Mouse (Mus musculus) adrenal gland, postnatal 10 days (tissue): ENCODE measurements around the gene Mlx. TPM values are rescaled to one million over a fixed set of nuclear protein-coding genes. Genes with fewer than 3 reads are reported as not detected.

Experiments used
- DNase-seq: peaks from one replicate; pipeline ENCODE4 v3.0.0; 2021; ENCODE audit warnings: mixed read lengths
- long read RNA-seq, 2 experiments: library from polyadenylated mRNA; stranded (forward); transcript quantifications; one replicate each; pipeline ENCODE4 v2.0.0; 2021
- total RNA-seq, 2 experiments: library from RNA; stranded (reverse); gene quantifications; 2 replicates each; pipeline ENCODE4 v1.2.3; 2021

Mlx gene
- total RNA-seq = 10 to 100 TPM; 32.9 to 35.0 TPM
- long read RNA-seq, experiment 1, transcript Mlx-203 (7 exons, 1,736 nt) = minor isoform, 8 of 67 reads
- long read RNA-seq, experiment 1, transcript Mlx-201 (8 exons, 1,965 nt) = minor isoform, 13 of 67 reads
- long read RNA-seq, experiment 1, transcript Mlx-202 (8 exons, 1,826 nt) = major isoform, 36 of 67 reads
- long read RNA-seq, experiment 1, partial matches to known transcripts = 0 of 67 reads
- long read RNA-seq, experiment 1, other reads (novel, unspliced or antisense) = 10 of 67 reads
- long read RNA-seq, experiment 2, transcript Mlx-202 (8 exons, 1,826 nt) = major isoform, 12 of 18 reads
- long read RNA-seq, experiment 2, partial matches to known transcripts = 0 of 18 reads
- long read RNA-seq, experiment 2, other reads (novel, unspliced or antisense) = 4 of 18 reads

- DNase-seq = peak; percentile 93
Observed at GRCm38 (mm10) chr11:101086756-101087681, at the start of gene Mlx. Mlx (plus strand) TSS chr11:101087277.

- no peak for DNase-seq
Observed at GRCm38 (mm10) chr11:101037795-101038194, 49.3 kb upstream of the Mlx start.

GRCm38 (mm10) chr11:101045826-101046225, 41.3 kb upstream of the Mlx start:
- DNase-seq = no peak

GRCm38 (mm10) chr11:101046440-101046839, 40.6 kb upstream of the Mlx start:
- DNase-seq = no peak

- no peak for DNase-seq
Observed at GRCm38 (mm10) chr11:101047502-101047901, 39.6 kb upstream of the Mlx start.

- no peak for DNase-seq
Observed at GRCm38 (mm10) chr11:101050359-101050758, 36.7 kb upstream of the Mlx start.

GRCm38 (mm10) chr11:101051051-101051493, 36.0 kb upstream of the Mlx start:
- no peak for DNase-seq

GRCm38 (mm10) chr11:101051617-101052016, 35.5 kb upstream of the Mlx start:
- DNase-seq = no peak

GRCm38 (mm10) chr11:101052751-101053473, 34.2 kb upstream of the Mlx start:
- peak; percentile 55 for DNase-seq

- no peak for DNase-seq
Observed at GRCm38 (mm10) chr11:101053974-101054373, 33.1 kb upstream of the Mlx start.

- no peak for DNase-seq
Observed at GRCm38 (mm10) chr11:101055418-101055817, 31.7 kb upstream of the Mlx start.

- peak; percentile 47 for DNase-seq
Observed at GRCm38 (mm10) chr11:101056885-101057284, 30.2 kb upstream of the Mlx start.

GRCm38 (mm10) chr11:101057860-101058259, 29.2 kb upstream of the Mlx start:
- DNase-seq = peak; percentile 92

- peak; percentile 40 for DNase-seq
Observed at GRCm38 (mm10) chr11:101058726-101059125, 28.4 kb upstream of the Mlx start.

- DNase-seq = no peak
Observed at GRCm38 (mm10) chr11:101059473-101059872, 27.6 kb upstream of the Mlx start.

GRCm38 (mm10) chr11:101060126-101060525, 27.0 kb upstream of the Mlx start:
- peak; percentile 80 for DNase-seq

GRCm38 (mm10) chr11:101061049-101061448, 26.0 kb upstream of the Mlx start:
- DNase-seq = no peak

GRCm38 (mm10) chr11:101062165-101062884, 24.8 kb upstream of the Mlx start:
- peak; percentile 54 for DNase-seq

- no peak for DNase-seq
Observed at GRCm38 (mm10) chr11:101062971-101063675, 24.0 kb upstream of the Mlx start.

- peak; percentile 70 for DNase-seq
Observed at GRCm38 (mm10) chr11:101063676-101064327, 23.3 kb upstream of the Mlx start.
